Mouse (Mus musculus): Measurements from ENCODE around the gene Hist1h4c. TPM values are rescaled to one million over a fixed set of nuclear protein-coding genes. Genes with fewer than 3 reads are reported as not detected.

Hist1h4c gene
- polyA plus RNA-seq, 1 experiment, result not detected

GRCm38 (mm10) chr13:23742007-23742406 lies 43.8 kb upstream of the Hist1h4c start:
- H3K4me3 ChIP-seq (ENCODE audit: insufficient read depth, low read length), result no peak overlapping the region
- H3K27ac ChIP-seq (ENCODE audit: insufficient read depth, low read depth, low read length), result no peak overlapping the region
- TF ChIP-seq POLR2A (IDR thresholded peaks at IDR 0.05; ENCODE audit: borderline replicate concordance, low read depth, low read length), result no peak
- no peak for TF ChIP-seq CTCF (IDR thresholded peaks at IDR 0.05; ENCODE audit: low read depth, low read length)
- peaks cover 7% of the 10 kb centered on the region for H3K4me1 ChIP-seq (ENCODE audit: control insufficient read depth, insufficient read depth, low read length)

GRCm38 (mm10) chr13:23740910-23741309 lies 42.7 kb upstream of the Hist1h4c start:
- Histone ChIP-seq H3K4me3 (ENCODE audit: insufficient read depth, low read length) (peak overlapping the region; percentile 31; the same call in 1 of the 2 replicates), H3K4me1 (ENCODE audit: control insufficient read depth, insufficient read depth, low read length) (peaks cover 7% of the 10 kb centered on the region), H3K27ac (ENCODE audit: insufficient read depth, low read depth, low read length) (peak overlapping the region; percentile 50; the same call in 1 of the 2 replicates)
- TF ChIP-seq POLR2A (IDR thresholded peaks at IDR 0.05; ENCODE audit: borderline replicate concordance, low read depth, low read length) (no peak), CTCF (IDR thresholded peaks at IDR 0.05; ENCODE audit: low read depth, low read length) (no peak)

GRCm38 (mm10) chr13:23740256-23740840 lies 42.1 kb upstream of the Hist1h4c start:
- TF ChIP-seq CTCF (IDR thresholded peaks at IDR 0.05; ENCODE audit: low read depth, low read length) (no peak), POLR2A (IDR thresholded peaks at IDR 0.05; ENCODE audit: borderline replicate concordance, low read depth, low read length) (no peak)
- Histone ChIP-seq H3K4me3 (ENCODE audit: insufficient read depth, low read length) (peak overlapping the region; percentile 84), H3K27ac (ENCODE audit: insufficient read depth, low read depth, low read length) (peak overlapping the region; percentile 98), H3K4me1 (ENCODE audit: control insufficient read depth, insufficient read depth, low read length) (peaks cover 7% of the 10 kb centered on the region)

GRCm38 (mm10) chr13:23739922-23740252 lies 41.6 kb upstream of the Hist1h4c start:
- TF ChIP-seq POLR2A (IDR thresholded peaks at IDR 0.05; ENCODE audit: borderline replicate concordance, low read depth, low read length) (no peak), CTCF (IDR thresholded peaks at IDR 0.05; ENCODE audit: low read depth, low read length) (no peak)

GRCm38 (mm10) chr13:23739069-23739921 lies 41.0 kb upstream of the Hist1h4c start:
- Histone ChIP-seq H3K27ac (ENCODE audit: insufficient read depth, low read depth, low read length) (peak overlapping the region; percentile 98), H3K4me3 (ENCODE audit: insufficient read depth, low read length) (peak overlapping the region; percentile 84), H3K4me1 (ENCODE audit: control insufficient read depth, insufficient read depth, low read length) (peaks cover 7% of the 10 kb centered on the region)
- TF ChIP-seq CTCF (IDR thresholded peaks at IDR 0.05; ENCODE audit: low read depth, low read length) (no peak), POLR2A (IDR thresholded peaks at IDR 0.05; ENCODE audit: borderline replicate concordance, low read depth, low read length) (no peak)

More at GRCm38 (mm10) chr13:23739922-23740252, 41.6 kb upstream of the Hist1h4c start:
- Histone ChIP-seq H3K4me1 (ENCODE audit: control insufficient read depth, insufficient read depth, low read length) (peaks cover 7% of the 10 kb centered on the region), H3K27ac (ENCODE audit: insufficient read depth, low read depth, low read length) (peak overlapping the region; percentile 98), H3K4me3 (ENCODE audit: insufficient read depth, low read length) (peak overlapping the region; percentile 84)

- TF ChIP-seq POLR2A (IDR thresholded peaks at IDR 0.05; ENCODE audit: borderline replicate concordance, low read depth, low read length) (peak; percentile 98), CTCF (IDR thresholded peaks at IDR 0.05; ENCODE audit: low read depth, low read length) (no peak)
- Histone ChIP-seq H3K4me3 (ENCODE audit: insufficient read depth, low read length) (peak within 1 kb of the TSS; percentile 84), H3K27ac (ENCODE audit: insufficient read depth, low read depth, low read length) (peak within 1 kb of the TSS; percentile 98), H3K4me1 (ENCODE audit: control insufficient read depth, insufficient read depth, low read length) (peaks cover 5% of the 10 kb centered on the region)
These were observed 40.4 kb upstream of the Hist1h4c start, which contains the start of gene Hist1h1c for GRCm38 (mm10) chr13:23738677-23739068. Gene Hist1h1c (plus strand): TSS chr13:23738808.

- Histone ChIP-seq H3K4me3 (ENCODE audit: insufficient read depth, low read length) (peak overlapping the region; percentile 51), H3K4me1 (ENCODE audit: control insufficient read depth, insufficient read depth, low read length) (peaks cover 5% of the 10 kb centered on the region), H3K27ac (ENCODE audit: insufficient read depth, low read depth, low read length) (peak overlapping the region; percentile 98)
- no peak for TF ChIP-seq POLR2A (IDR thresholded peaks at IDR 0.05; ENCODE audit: borderline replicate concordance, low read depth, low read length)
- no peak for TF ChIP-seq CTCF (IDR thresholded peaks at IDR 0.05; ENCODE audit: low read depth, low read length)
These were observed 39.8 kb upstream of the Hist1h4c start for GRCm38 (mm10) chr13:23738041-23738440.

GRCm38 (mm10) chr13:23737091-23737490 lies 38.8 kb upstream of the Hist1h4c start:
- TF ChIP-seq POLR2A (IDR thresholded peaks at IDR 0.05; ENCODE audit: borderline replicate concordance, low read depth, low read length), result no peak
- no peak for TF ChIP-seq CTCF (IDR thresholded peaks at IDR 0.05; ENCODE audit: low read depth, low read length)
- Histone ChIP-seq H3K4me3 (ENCODE audit: insufficient read depth, low read length) (no peak overlapping the region), H3K4me1 (ENCODE audit: control insufficient read depth, insufficient read depth, low read length) (peaks cover 5% of the 10 kb centered on the region), H3K27ac (ENCODE audit: insufficient read depth, low read depth, low read length) (no peak overlapping the region)

GRCm38 (mm10) chr13:23732156-23732804 lies 34.0 kb upstream of the Hist1h4c start:
- TF ChIP-seq POLR2A (IDR thresholded peaks at IDR 0.05; ENCODE audit: borderline replicate concordance, low read depth, low read length) (no peak), CTCF (IDR thresholded peaks at IDR 0.05; ENCODE audit: low read depth, low read length) (no peak)
- Histone ChIP-seq H3K27ac (ENCODE audit: insufficient read depth, low read depth, low read length) (no peak overlapping the region), H3K4me1 (ENCODE audit: control insufficient read depth, insufficient read depth, low read length) (peaks cover 19% of the 10 kb centered on the region), H3K4me3 (ENCODE audit: insufficient read depth, low read length) (no peak overlapping the region)

All from bone marrow macrophage, adult 2 months (primary cell).